Mouse (Mus musculus) cerebellum, adult 2 months (tissue): Measurements from ENCODE around the gene Cfd. TPM values are rescaled to one million over a fixed set of nuclear protein-coding genes. Genes with fewer than 3 reads are reported as not detected.

Experiments
- DNase-seq, 2 experiments: peaks; one replicate each; pipeline ENCODE4 v3.0.0; 2021
- H3K27ac ChIP-seq: fragments of 200-500 bp; 2 replicates; pipeline ENCODE4 v1.5.1; 2012; ENCODE audit warnings: low read length, control low read depth, inconsistent platforms; ENCODE audit not compliant: insufficient read depth
- H3K27me3 ChIP-seq: fragments of 200-500 bp; 2 replicates; pipeline ENCODE4 v1.6.1; 2012; ENCODE audit warnings: inconsistent platforms, mild to moderate bottlenecking, low read length, moderate library complexity; ENCODE audit not compliant: control insufficient read depth, insufficient read depth
- H3K4me1 ChIP-seq: fragments of 200-500 bp; 2 replicates; pipeline ENCODE4 v1.6.1; 2011; ENCODE audit warnings: low read length; ENCODE audit not compliant: control insufficient read depth, insufficient read depth
- H3K4me3 ChIP-seq: fragments of 200-500 bp; replicated peaks from 2 replicates; pipeline ENCODE3; 2011; ENCODE audit warnings: mild to moderate bottlenecking, low read depth, low read length, control low read depth; ENCODE audit not compliant: insufficient read depth
- CTCF ChIP-seq: fragments of 200-500 bp; IDR thresholded peaks from 2 replicates; pipeline ENCODE4 v1.5.1; 2011; ENCODE audit warnings: low read depth, mild to moderate bottlenecking, control low read depth, low read length, moderate library complexity, borderline replicate concordance; ENCODE audit not compliant: insufficient read depth
- POLR2A ChIP-seq: fragments of 200-500 bp; IDR thresholded peaks from 2 replicates; pipeline ENCODE4 v1.6.1; 2011; ENCODE audit warnings: low read length, control low read depth, borderline replicate concordance; ENCODE audit not compliant: insufficient read depth
- WGBS: fragments of 180-500 bp; shearing (Covaris S2); methylation state at CpG from one replicate; pipeline ENCODE4 v1.1.7; 2018; 5-methylcytosine and 5-hydroxymethylcytosine counted together
- polyA plus RNA-seq: library from polyadenylated mRNA; depleted of rRNA; stranded (reverse); fragments of >200 nt; gene quantifications from 2 replicates; pipeline ENCODE4 v1.2.3, GENCODE M21; 2012

Cfd gene
- polyA plus RNA-seq, 1 experiment: 0.29 TPM

GRCm38 (mm10) chr10:79930826-79931186 lies 40.2 kb downstream of the Cfd start:
- H3K27ac ChIP-seq: no peak overlapping the region
- peak in 1 of 2 experiments; percentile 35 for DNase-seq
- 44% methylated on average over 16 of the region's 16 CpGs for WGBS
- peaks cover 68% of the 10 kb centered on the region for H3K4me1 ChIP-seq
- TF ChIP-seq CTCF (no peak), POLR2A (no peak)
- no peak overlapping the region for H3K4me3 ChIP-seq
- no peaks in the 10 kb centered on the region for H3K27me3 ChIP-seq

GRCm38 (mm10) chr10:79931797-79932196 lies 41.1 kb downstream of the Cfd start:
- Histone ChIP-seq H3K27ac (no peak overlapping the region), H3K4me1 (peaks cover 68% of the 10 kb centered on the region), H3K4me3 (no peak overlapping the region), H3K27me3 (no peaks in the 10 kb centered on the region)
- TF ChIP-seq CTCF (no peak), POLR2A (no peak)
- no peak for DNase-seq
- WGBS: 61% methylated on average over 9 of the region's 9 CpGs

GRCm38 (mm10) chr10:79932736-79933135 lies 42.1 kb downstream of the Cfd start:
- Histone ChIP-seq H3K4me1 (peaks cover 76% of the 10 kb centered on the region), H3K27me3 (no peaks in the 10 kb centered on the region), H3K4me3 (no peak overlapping the region), H3K27ac (0 out of 2 replicates have a peak overlapping the region, but pooled peaks have one; percentile 20)
- WGBS: 5% methylated on average over 8 of the region's 8 CpGs
- peak; percentile 65 to 74 for DNase-seq
- TF ChIP-seq POLR2A (no peak), CTCF (no peak)

GRCm38 (mm10) chr10:79933145-79933679 lies 42.6 kb downstream of the Cfd start:
- H3K27me3 ChIP-seq: no peaks in the 10 kb centered on the region
- 45% methylated on average over 9 of the region's 9 CpGs for WGBS
- peaks cover 80% of the 10 kb centered on the region for H3K4me1 ChIP-seq
- no peak for TF ChIP-seq POLR2A
- no peak for TF ChIP-seq CTCF
- 0 out of 2 replicates have a peak overlapping the region, but pooled peaks have one; percentile 20 for H3K27ac ChIP-seq
- no peak for DNase-seq
- no peak overlapping the region for H3K4me3 ChIP-seq

GRCm38 (mm10) chr10:79933861-79934260 lies 43.2 kb downstream of the Cfd start:
- 47% methylated on average over 6 of the region's 6 CpGs for WGBS
- peaks cover 82% of the 10 kb centered on the region for H3K4me1 ChIP-seq
- no peak overlapping the region for H3K27ac ChIP-seq
- H3K27me3 ChIP-seq: no peaks in the 10 kb centered on the region
- no peak overlapping the region for H3K4me3 ChIP-seq
- DNase-seq: peak in 1 of 2 experiments; percentile 39
- TF ChIP-seq CTCF (no peak), POLR2A (no peak)

- TF ChIP-seq CTCF: no peak
- no peak for TF ChIP-seq POLR2A
- H3K4me1 ChIP-seq: peaks cover 78% of the 10 kb centered on the region
- WGBS: 2% methylated on average over 13 of the region's 13 CpGs
- H3K27me3 ChIP-seq: no peaks in the 10 kb centered on the region
- H3K27ac ChIP-seq: no peak overlapping the region
- peak; percentile 74 to 76 for DNase-seq
- H3K4me3 ChIP-seq: no peak overlapping the region
Observed at GRCm38 (mm10) chr10:79934272-79934721, 43.6 kb downstream of the Cfd start.

- Histone ChIP-seq H3K4me3 (no peak overlapping the region), H3K27ac (no peak overlapping the region), H3K27me3 (no peaks in the 10 kb centered on the region), H3K4me1 (peaks cover 72% of the 10 kb centered on the region)
- TF ChIP-seq CTCF: no peak
- no peak for TF ChIP-seq POLR2A
- no peak for DNase-seq
- WGBS: 49% methylated on average over 16 of the region's 16 CpGs
Observed at GRCm38 (mm10) chr10:79934794-79935569, 44.3 kb downstream of the Cfd start.

- Histone ChIP-seq H3K27ac (no peak overlapping the region), H3K27me3 (no peaks in the 10 kb centered on the region), H3K4me1 (peaks cover 60% of the 10 kb centered on the region), H3K4me3 (no peak overlapping the region)
- no peak for DNase-seq
- 48% methylated on average over 10 of the region's 10 CpGs for WGBS
- TF ChIP-seq CTCF: no peak
- no peak for TF ChIP-seq POLR2A
Observed at GRCm38 (mm10) chr10:79936284-79936910, 45.7 kb downstream of the Cfd start.
